Mouse (Mus musculus) WW6 (cell line): ENCODE measurements at regions not wholly inside any gene's neighbourhood (a gene's known extent, or its start where the extent isn't known, plus 50 kb on each side); places are given as distances from the start of the nearest gene placed in this dataset.

Experiments
- DNase-seq: peaks from one replicate; pipeline ENCODE4 v3.0.0-alpha.2; 2013; ENCODE audit warnings: low read depth, low spot score

DNA sequence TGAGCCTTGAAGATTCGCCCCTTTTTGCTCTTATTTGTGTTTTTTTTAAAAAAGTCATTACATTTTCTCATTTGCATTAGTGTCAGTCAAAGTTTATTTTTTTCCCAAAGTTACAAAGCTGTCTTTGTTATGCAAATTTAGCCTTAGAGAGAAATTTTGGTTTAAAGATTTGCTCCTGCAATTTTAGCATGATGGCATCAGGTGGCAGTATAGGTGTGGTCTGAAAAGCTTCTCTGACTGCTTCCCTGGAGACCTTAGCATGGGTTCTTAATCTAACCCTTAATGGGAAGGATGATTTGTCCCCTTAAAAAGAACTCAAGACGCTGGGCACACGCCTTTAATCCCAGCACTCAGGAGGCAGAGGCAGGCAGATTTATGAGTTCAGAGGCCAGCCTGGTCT, 451.2 kb downstream of the Slc4a3 start:
- DNase-seq: no peak

- DNase-seq: no peak
These were observed 455.1 kb downstream of the Slc4a3 start for GRCm38 (mm10) chr1:76001124-76001523.

- no peak for DNase-seq
These were observed 463.5 kb downstream of the Slc4a3 start for GRCm38 (mm10) chr1:76009601-76010000.

DNA sequence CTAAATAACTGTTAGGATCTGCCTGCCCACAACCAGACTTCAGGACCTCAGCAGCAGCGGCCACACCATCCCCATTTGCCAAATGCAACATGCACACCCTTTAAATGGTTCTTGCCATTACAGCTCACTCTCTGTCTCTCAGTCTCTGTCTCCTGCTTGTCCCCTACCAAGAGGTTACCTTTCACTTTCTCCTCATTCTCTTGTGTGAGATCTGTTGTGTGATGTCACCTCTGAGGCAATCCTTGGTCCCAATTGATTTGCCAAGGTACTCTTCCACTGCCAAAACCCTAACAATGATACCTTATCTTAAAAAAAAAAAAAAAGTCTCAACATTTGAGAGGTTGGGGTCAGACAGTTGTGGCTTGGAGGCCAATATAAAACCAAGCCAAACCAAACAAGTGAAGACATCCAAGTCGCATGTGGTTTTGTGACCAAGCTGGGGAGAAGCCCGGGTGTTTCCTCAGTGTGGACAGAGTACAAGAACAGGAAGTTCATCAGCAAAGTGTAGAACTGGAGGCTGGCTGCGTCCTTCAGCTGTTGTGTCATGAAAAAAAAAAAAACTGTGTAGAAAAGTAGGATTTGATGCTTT, 464.2 kb downstream of the Slc4a3 start:
- DNase-seq: no peak

GRCm38 (mm10) chr1:76018588-76018987, 472.5 kb downstream of the Slc4a3 start:
- DNase-seq: no peak

DNA sequence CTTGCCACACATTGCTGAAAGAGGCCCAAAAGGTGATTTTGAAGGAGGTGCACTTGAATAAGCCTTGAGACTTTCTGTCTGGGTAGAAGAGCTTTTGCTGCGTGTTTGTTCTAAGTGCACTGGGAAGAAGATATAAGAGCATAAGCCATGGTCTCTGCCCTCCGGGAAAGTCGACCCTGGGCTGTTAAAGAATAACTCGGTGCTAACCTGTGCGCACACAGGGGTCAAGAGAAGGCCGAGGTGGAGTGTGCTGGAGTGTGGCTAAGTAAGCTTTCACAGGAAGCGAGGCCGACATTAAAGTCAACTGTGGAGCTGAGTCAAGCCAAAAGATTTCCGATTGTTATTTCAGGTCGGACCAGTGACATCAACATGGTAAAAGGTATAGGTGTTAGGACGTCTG, 473.0 kb downstream of the Slc4a3 start:
- DNase-seq: no peak

GRCm38 (mm10) chr1:76024650-76025049, 478.6 kb downstream of the Slc4a3 start:
- no peak for DNase-seq

DNA sequence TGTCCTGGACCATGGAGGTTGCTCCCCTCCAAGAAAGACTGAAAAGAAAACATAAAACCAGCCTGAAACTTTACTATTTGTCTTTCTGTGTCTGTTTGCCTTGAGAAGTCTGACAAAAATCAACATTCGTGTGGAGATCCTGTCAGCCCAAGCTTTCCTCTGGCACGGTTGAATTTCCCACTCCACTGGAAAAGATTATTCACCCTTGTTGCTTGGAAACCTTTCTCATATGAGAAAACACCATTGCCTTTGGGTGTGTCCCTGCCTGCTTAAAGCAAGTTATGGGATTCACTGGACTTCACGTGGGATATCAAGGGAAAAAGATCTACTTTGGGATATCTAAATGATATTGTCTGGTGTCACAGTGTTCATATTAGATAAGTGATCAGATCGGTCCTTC, 479.3 kb downstream of the Slc4a3 start:
- no peak for DNase-seq

- DNase-seq: no peak
These were observed 483.0 kb downstream of the Slc4a3 start for GRCm38 (mm10) chr1:76029059-76029458.

DNA sequence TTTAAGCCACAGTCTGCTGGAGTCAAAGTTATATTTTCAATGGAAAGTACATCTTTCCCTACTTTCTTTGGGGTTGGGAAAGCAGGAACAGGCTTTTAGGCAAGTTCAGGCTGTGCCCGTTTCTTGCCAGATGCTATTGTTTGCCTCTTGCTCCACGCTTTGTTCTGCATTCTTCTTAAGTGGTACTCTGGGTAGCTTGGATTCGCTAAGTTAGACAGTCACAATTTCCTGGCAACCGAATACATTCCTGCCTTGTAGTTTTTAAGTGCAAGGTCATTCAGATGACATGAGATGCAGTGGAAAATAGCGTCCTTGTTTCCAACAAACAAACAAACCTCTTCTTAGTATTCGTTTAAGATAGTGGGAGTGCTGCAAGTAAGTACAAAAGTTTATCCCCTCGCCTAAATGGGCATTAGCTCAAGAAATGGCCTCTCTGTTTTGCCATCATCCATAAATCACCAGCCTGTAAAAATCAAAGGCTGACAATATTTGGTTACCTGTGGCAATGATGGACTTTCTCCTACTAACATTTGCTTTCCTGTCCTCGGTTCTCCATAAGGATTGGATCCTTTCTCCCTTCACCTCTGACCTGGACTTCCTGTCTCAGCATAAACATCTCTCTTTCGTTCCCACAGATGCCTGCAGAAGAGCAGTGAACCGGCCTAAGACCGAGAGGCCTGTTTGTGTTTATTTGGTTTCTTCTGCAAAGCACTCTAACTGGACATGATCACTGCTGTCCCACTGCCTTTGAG, 485.3 kb downstream of the Slc4a3 start:
- no peak for DNase-seq

DNA sequence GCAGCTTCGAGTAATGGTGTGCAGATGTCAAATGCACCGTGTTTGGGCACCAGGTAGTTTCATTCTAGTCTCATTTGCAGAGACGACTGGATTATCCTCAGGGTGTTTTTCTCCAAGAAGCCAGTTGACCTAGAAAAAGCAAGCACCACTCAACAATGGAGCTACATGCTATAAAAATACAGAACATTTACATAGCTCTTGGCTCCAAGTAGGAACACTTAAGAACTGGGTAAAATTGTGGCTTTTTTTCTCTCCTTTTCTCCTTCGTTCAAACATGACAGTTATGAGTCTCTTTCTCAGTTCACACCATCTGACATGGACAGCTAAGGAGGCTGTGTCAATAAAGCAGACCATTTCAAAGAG, 485.8 kb downstream of the Slc4a3 start:
- DNase-seq: no peak

GRCm38 (mm10) chr1:76032626-76033025, 486.6 kb downstream of the Slc4a3 start:
- DNase-seq: no peak

GRCm38 (mm10) chr1:76036316-76036715, 490.2 kb downstream of the Slc4a3 start:
- DNase-seq: no peak

DNA sequence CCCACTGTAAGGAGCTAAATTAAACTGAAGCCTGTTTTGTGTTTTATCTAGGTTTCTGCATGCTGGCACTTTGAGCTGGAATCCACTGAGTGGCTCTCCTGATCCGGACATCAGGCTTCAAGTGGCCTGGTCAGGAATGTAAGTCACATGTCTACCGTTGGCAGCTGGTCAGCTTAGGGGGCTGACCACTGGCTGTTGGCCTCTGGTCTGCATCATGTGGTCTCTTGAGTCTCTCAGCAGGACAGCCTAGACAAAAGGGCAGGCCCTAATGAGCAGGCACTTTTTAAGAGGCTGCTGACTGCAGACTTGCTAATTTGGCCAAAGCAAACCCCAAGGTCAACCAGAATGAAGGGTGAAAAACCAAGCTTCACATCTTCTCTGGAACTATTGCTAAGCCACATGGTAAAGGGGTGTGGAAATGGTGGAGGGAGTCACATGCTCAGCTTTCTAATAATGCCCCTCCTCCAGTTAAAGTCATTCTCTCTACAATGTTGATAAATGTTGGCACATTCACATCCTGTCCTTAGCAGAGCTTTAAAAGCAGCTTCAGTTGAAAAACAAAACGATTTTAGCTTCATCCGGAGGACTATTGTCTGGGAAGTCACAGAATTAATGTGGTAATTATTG, 493.1 kb downstream of the Slc4a3 start:
- DNase-seq: no peak

GRCm38 (mm10) chr1:76039661-76040060, 493.6 kb downstream of the Slc4a3 start:
- no peak for DNase-seq

- no peak for DNase-seq
These were observed 504.2 kb downstream of the Slc4a3 start for GRCm38 (mm10) chr1:76050264-76050663.

DNA sequence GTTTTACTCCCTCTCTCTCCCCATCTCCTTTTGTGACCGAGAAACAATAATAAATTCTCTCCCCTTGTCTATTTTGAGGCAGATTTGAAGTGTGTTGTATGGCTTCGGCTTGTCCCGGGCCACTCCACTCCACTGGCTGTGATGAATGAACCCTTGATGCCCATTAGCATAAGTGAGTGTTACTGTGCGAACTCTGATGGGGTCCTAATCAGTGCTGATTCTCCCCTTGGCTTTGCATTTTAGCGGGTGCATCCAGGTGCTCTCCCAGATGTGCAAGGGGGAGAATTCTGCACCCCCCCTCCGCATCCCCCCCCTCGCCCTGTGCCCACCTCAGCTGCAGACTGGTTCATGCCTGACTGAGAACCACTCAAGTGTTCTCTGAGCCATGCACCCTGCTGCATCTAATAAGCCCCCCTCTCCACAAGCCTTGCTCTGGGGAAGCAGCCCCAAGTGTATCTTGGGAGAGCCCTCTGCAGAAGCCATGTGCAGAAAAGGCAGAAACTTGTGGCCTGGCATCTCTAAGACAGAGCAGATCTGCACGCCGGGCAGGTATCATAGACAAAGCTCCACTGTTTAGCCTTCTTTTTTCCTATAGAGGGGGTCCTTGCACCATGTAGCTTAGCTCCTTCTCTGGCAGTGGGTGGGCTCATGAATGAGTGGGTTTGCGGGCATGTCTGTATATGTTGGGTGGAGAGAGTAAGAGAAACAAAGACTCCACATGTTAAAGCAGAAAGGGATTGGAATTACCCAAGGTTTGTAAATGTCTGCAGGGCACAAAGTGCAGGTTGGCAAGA, 507.5 kb downstream of the Slc4a3 start:
- DNase-seq: no peak

- DNase-seq: no peak
These were observed 519.7 kb downstream of the Slc4a3 start for GRCm38 (mm10) chr1:76065783-76066182.

GRCm38 (mm10) chr1:76070831-76071321, 524.8 kb downstream of the Slc4a3 start:
- DNase-seq: no peak

- no peak for DNase-seq
These were observed 529.1 kb downstream of the Slc4a3 start for GRCm38 (mm10) chr1:76075213-76075612.

DNA sequence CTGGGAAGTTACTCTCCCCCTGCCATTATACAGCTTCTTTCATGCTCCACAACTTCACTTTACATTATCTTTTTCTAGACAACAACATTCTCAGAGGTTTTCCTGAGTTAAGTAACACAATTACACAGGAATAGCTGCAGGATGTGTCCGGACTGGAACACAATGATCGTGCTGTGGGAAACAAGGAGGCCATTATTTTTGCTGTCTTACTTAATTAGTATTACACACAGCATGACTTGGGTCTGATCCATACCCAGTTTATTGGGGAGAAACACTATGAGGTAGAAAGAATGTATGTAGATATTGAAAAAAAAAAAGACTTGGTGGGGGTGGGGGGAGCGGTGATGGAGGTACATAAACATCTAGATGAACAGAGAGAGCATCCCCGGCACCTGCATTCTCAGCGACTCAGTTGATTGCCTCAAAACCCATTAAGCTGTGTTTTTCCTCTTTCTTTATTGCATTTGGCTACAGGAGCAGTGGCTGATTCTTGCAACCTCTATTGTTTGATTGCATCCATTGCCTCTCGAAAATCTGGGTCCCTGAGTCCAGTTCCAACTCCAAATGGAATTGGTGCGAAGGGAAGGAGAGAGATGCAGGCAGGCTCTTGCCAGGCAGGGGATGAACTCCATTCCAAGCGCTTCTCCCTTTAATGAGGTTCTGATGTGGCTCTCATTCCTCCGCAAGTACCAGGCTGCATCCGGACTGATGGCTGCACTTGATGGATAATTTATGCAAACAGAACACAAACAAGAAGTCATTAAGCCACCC, 529.8 kb downstream of the Slc4a3 start:
- no peak for DNase-seq
